Comparison of ENCODE assay signal across 11 mouse cellular contexts in genomic region chr17:84257927-84258532, GRCm38 (mm10).
A peak's percentile ranks its signal among the peaks of the same experiment; 100 is the strongest.
DNase-seq lines count a peak whose midpoint lies in the region; ATAC-seq and TF ChIP-seq lines count a peak whose summit lies in the region.
"Had no signal": no experiment of that assay in that cellular context is flagged by ENCODE, and none has a peak within 500 bp of the region (broad histone marks: within the 10 kb centered on the region; RNA-seq: fewer than 3 reads in every experiment).

No protein-coding gene starts in this region.

- 45% methylated on average over 5 of the region's 5 CpGs for WGBS in kidney, postnatal 0 days
- 76% methylated on average over 5 of the region's 5 CpGs for WGBS in hindbrain, postnatal 0 days
- 86% methylated on average over 5 of the region's 5 CpGs for WGBS in olfactory bulb, adult 2 months

- H3K27me3 ChIP-seq in kidney, postnatal 0 days (ENCODE audit: insufficient read depth, low read length): no peaks in the 10 kb centered on the region
- H3K27me3 ChIP-seq in hindbrain, postnatal 0 days (ENCODE audit: insufficient read depth, low read length): no peaks in the 10 kb centered on the region

- H3K9me3 ChIP-seq in kidney, postnatal 0 days (replicated peaks; ENCODE audit: low read length): no peaks in the 10 kb centered on the region
- H3K9me3 ChIP-seq in hindbrain, postnatal 0 days (ENCODE audit: low read length): no peaks in the 10 kb centered on the region

- ATAC-seq in kidney, postnatal 0 days (replicated peaks; ENCODE audit: low FRiP score, low read depth): peak; percentile 76
- ATAC-seq in hindbrain, postnatal 0 days: 0 out of 2 replicates have a peak, but pooled peaks have one; percentile 21

- no peak overlapping the region for H3K9ac ChIP-seq in kidney, postnatal 0 days (ENCODE audit: low read depth, low read length)
- H3K9ac ChIP-seq in hindbrain, postnatal 0 days (replicated peaks; ENCODE audit: low read length): no peak overlapping the region

- no peak overlapping the region for H3K4me2 ChIP-seq in kidney, postnatal 0 days (ENCODE audit: low read length)
- no peak overlapping the region for H3K4me2 ChIP-seq in hindbrain, postnatal 0 days (ENCODE audit: low read depth, low read length)

- TF ChIP-seq CTCF in kidney, postnatal 0 days (IDR thresholded peaks at IDR 0.05; ENCODE audit: low read depth): peak; percentile 4; the same call in 1 of the 2 replicates
- TF ChIP-seq CTCF in hindbrain, postnatal 0 days (IDR thresholded peaks at IDR 0.05; ENCODE audit: low read depth): no peak
- no peak for TF ChIP-seq CTCF in olfactory bulb, adult 2 months (IDR thresholded peaks at IDR 0.05; ENCODE audit: insufficient read depth, low read depth, low read length)

- no peak for TF ChIP-seq POLR2A in olfactory bulb, adult 2 months (IDR thresholded peaks at IDR 0.05; ENCODE audit: insufficient read depth, low read depth, low read length)

- H3K27ac ChIP-seq in kidney, postnatal 0 days: peak overlapping the region; percentile 70; the same call in 1 of the 2 replicates
- peak overlapping the region; percentile 51; the same call in 1 of the 2 replicates for H3K27ac ChIP-seq in hindbrain, postnatal 0 days
- peak overlapping the region; percentile 16; the same call in 1 of the 2 replicates for H3K27ac ChIP-seq in olfactory bulb, adult 2 months (ENCODE audit: insufficient read depth, low read depth, low read length)

- H3K4me3 ChIP-seq in kidney, postnatal 0 days (replicated peaks; ENCODE audit: low read depth, low read length): no peak overlapping the region
- no peak overlapping the region for H3K4me3 ChIP-seq in hindbrain, postnatal 0 days (ENCODE audit: low read length)
- no peak overlapping the region for H3K4me3 ChIP-seq in olfactory bulb, adult 2 months (ENCODE audit: insufficient read depth, low read depth, low read length)

- DNase-seq in adrenal gland, postnatal 14 days: peak; percentile 22
- DNase-seq in adrenal gland, adult 18-20 months (ENCODE audit: low spot score in 2 of 2): no peak
- peak; percentile 86 for DNase-seq in kidney, postnatal 0 days (ENCODE audit: low spot score)
- DNase-seq in kidney, adult 18-20 months: no peak
- no peak for DNase-seq in hindbrain, postnatal 0 days (ENCODE audit: low spot score)
- DNase-seq in c-Kit-positive CD71-positive TER-119-positive erythroid progenitor cells, embryonic 14.5 days (ENCODE audit: low spot score): no peak
- no peak for DNase-seq in retina, embryonic 14.5 days (ENCODE audit: low spot score)
- DNase-seq: cerebellum, postnatal 36 days; kidney, postnatal 36 days; lung, adult 2 months had no signal

- no peaks in the 10 kb centered on the region for H3K36me3 ChIP-seq in kidney, postnatal 0 days (ENCODE audit: insufficient read depth, low read length)
- H3K36me3 ChIP-seq in hindbrain, postnatal 0 days (ENCODE audit: insufficient read depth, low read length): no peaks in the 10 kb centered on the region

- peaks cover 19% of the 10 kb centered on the region; the same call in 1 of the 2 replicates for H3K4me1 ChIP-seq in kidney, postnatal 0 days (replicated peaks; ENCODE audit: insufficient read depth, low read length)
- H3K4me1 ChIP-seq in hindbrain, postnatal 0 days (ENCODE audit: insufficient read depth, low read length): peaks cover 11% of the 10 kb centered on the region
- peaks cover 17% of the 10 kb centered on the region for H3K4me1 ChIP-seq in olfactory bulb, adult 2 months (ENCODE audit: control insufficient read depth, insufficient read depth, low read length)

Comparison
In these comparisons a context has a peak if more than half of its experiments do, and no peak if none do; other contexts are left out.
1. DNase-seq: peak in adrenal gland, postnatal 14 days (single experiment) and kidney, postnatal 0 days (single experiment); none in adrenal gland, adult 18-20 months (0 of 2), kidney, adult 18-20 months (single experiment), hindbrain, postnatal 0 days (single experiment), c-Kit-positive CD71-positive TER-119-positive erythroid progenitor cells, embryonic 14.5 days (single experiment) and retina, embryonic 14.5 days (single experiment).
2. H3K27ac ChIP-seq: peak in every context shown above with its lines; median percentile 70 in kidney, postnatal 0 days; 51 in hindbrain, postnatal 0 days; 16 in olfactory bulb, adult 2 months.